Mouse (Mus musculus) hematopoietic multipotent progenitor cell, adult 10-12 weeks (in vitro differentiated cells): ENCODE data around the gene Cenpc1. TPM values are rescaled to one million over a fixed set of nuclear protein-coding genes. Genes with fewer than 3 reads are reported as not detected.

Experiments
- polyA plus RNA-seq: library from polyadenylated mRNA; stranded (reverse); fragments of >175 nt; gene quantifications from 2 replicates; pipeline ENCODE4 v1.2.3, GENCODE M21; 2012; ENCODE audit warnings: low replicate concordance

Cenpc1 gene
- polyA plus RNA-seq = 1.6 and 10.9 TPM in 2 replicates

DNA sequence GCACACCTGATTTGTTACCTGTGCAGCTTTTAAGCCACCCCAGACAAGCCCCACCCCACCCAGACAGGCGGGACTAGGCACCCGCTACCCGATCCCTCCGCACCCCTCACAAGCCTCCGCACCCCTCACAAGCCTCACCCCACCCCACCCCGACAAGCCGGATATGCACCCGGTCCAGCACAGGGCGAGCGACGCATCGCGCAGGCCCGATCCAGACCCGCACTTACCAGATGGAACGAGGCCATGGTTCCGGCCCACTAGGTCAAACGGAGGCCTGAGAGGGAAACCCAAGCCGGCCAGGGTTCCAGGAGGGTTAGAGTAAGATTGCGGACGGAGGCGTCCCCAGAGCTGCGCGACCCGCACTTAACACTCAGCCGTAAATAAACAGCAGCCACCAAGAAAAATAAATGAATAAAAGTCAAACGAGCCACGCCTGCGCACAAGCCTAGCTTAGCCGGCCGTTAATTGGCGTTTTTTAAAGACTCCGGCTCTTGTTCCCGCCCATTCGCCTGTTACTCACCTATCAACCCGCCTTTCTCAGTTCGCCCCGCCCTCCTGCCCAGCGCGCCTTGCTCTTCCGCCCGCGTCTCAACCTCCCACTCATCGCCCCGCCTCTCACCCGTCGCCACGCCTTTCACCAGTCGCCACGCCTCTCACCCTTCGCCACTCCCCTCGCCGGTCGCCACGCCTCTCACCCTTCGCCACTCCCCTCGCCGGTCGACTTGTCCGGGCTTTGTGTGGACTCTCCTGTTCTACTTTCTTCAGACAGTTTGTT, at the start of gene Cenpc1:
Cenpc1 (minus strand) TSS at position 483 of the 775 bp plus-strand sequence.

DNA sequence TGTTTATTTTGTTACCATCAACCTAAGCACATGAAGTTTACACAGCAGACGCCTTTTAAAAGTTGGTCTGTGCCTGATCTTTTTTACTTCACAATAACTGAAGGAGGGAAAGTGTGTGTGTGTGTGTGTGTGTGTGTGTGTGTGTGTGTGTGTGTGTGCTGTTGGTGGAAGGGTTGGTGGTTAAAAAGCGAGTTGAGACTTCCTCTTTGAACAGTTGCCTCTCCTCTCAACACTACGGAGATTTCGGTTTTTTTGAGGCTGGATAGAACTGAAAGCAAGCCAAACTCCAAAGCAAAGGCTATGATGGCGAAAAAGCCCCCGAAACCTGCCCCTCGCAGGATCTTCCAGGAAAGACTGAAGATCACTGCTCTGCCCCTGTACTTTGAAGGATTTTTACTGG, 6.2 kb upstream of the Cenpc1 start, which contains the start of gene Stap1:
Stap1 (plus strand) TSS at position 209 of the 400 bp plus-strand sequence.

Other genes with a start within 250 kb of the Cenpc1 start
- gene Stap1, start 6.2 kb upstream of the Cenpc1 start, polyA plus RNA-seq = 2.7 and 8.4 TPM in 2 replicates
- 0.26 and 1.1 TPM in 2 replicates for gene Uba6, start 107.2 kb upstream of the Cenpc1 start, polyA plus RNA-seq
- gene Gnrhr, start 132.3 kb upstream of the Cenpc1 start, polyA plus RNA-seq = not detected in 2 replicates
- not detected in 2 replicates for gene Tmprss11c, start 223.7 kb upstream of the Cenpc1 start, polyA plus RNA-seq